Mouse (Mus musculus) cerebellum, adult 9-10 months (tissue): Measurements from ENCODE around the gene Astn2.

Source experiments
- DNase-seq: peaks from one replicate; pipeline ENCODE4 v3.0.0; 2022

Astn2 gene

GRCm38 (mm10) chr4:66404201-66404711, at the start of gene Astn2:
Gene Astn2, minus strand, starts transcription at chr4:66404611.
- peak; percentile 68 for DNase-seq

GRCm38 (mm10) chr4:66450115-66450514, 45.7 kb upstream of the Astn2 start:
- peak; percentile 16 for DNase-seq

- no peak for DNase-seq
These were observed 26.8 kb upstream of the Astn2 start for GRCm38 (mm10) chr4:66431256-66431655.

- DNase-seq: peak; percentile 50
These were observed 21.4 kb upstream of the Astn2 start for GRCm38 (mm10) chr4:66425804-66426203.

GRCm38 (mm10) chr4:66414778-66415177, 10.4 kb upstream of the Astn2 start:
- DNase-seq: no peak

GRCm38 (mm10) chr4:66405086-66405485, 675 bp upstream of the Astn2 start:
- peak; percentile 62 for DNase-seq

GRCm38 (mm10) chr4:66403708-66404200, 657 bp downstream of the Astn2 start:
- DNase-seq: peak; percentile 79

- peak; percentile 65 for DNase-seq
These were observed 1.2 kb downstream of the Astn2 start for GRCm38 (mm10) chr4:66403116-66403707.

- DNase-seq: peak; percentile 88
These were observed 1.8 kb downstream of the Astn2 start for GRCm38 (mm10) chr4:66402611-66403010.

- peak; percentile 91 for DNase-seq
These were observed 3.2 kb downstream of the Astn2 start for GRCm38 (mm10) chr4:66401186-66401681.

GRCm38 (mm10) chr4:66399066-66399465, 5.3 kb downstream of the Astn2 start:
- no peak for DNase-seq

- peak; percentile 41 for DNase-seq
These were observed 7.2 kb downstream of the Astn2 start for GRCm38 (mm10) chr4:66397216-66397615.

GRCm38 (mm10) chr4:66393294-66393693, 11.1 kb downstream of the Astn2 start:
- no peak for DNase-seq

GRCm38 (mm10) chr4:66390480-66390879, 13.9 kb downstream of the Astn2 start:
- no peak for DNase-seq

- DNase-seq: no peak
These were observed 25.8 kb downstream of the Astn2 start for GRCm38 (mm10) chr4:66378586-66378985.

GRCm38 (mm10) chr4:66370557-66371071, 33.8 kb downstream of the Astn2 start:
- DNase-seq: peak; percentile 68

- no peak for DNase-seq
These were observed 38.9 kb downstream of the Astn2 start for GRCm38 (mm10) chr4:66365500-66365899.

- no peak for DNase-seq
These were observed 59.8 kb downstream of the Astn2 start for GRCm38 (mm10) chr4:66344632-66345031.

GRCm38 (mm10) chr4:66337443-66337842, 67.0 kb downstream of the Astn2 start:
- DNase-seq: no peak

- no peak for DNase-seq
These were observed 73.7 kb downstream of the Astn2 start for GRCm38 (mm10) chr4:66330600-66331285.

- no peak for DNase-seq
These were observed 83.4 kb downstream of the Astn2 start for GRCm38 (mm10) chr4:66321051-66321450.

- no peak for DNase-seq
These were observed 89.5 kb downstream of the Astn2 start for GRCm38 (mm10) chr4:66314806-66315484.

GRCm38 (mm10) chr4:66312733-66313132, 91.7 kb downstream of the Astn2 start:
- DNase-seq: peak; percentile 51
